Mouse (Mus musculus) kidney, postnatal 14 days (tissue): ENCODE data around the gene Gm13539.
"Not testable (repeated sequence)": the region's sequence is repeated elsewhere in the genome, so short reads cannot be mapped to it uniquely, and the experiment has no call there.

Experiments used
- DNase-seq: peaks from one replicate; pipeline ENCODE4 v3.0.0; 2022; ENCODE audit warnings: mixed read lengths

Gene Gm13539

DNA sequence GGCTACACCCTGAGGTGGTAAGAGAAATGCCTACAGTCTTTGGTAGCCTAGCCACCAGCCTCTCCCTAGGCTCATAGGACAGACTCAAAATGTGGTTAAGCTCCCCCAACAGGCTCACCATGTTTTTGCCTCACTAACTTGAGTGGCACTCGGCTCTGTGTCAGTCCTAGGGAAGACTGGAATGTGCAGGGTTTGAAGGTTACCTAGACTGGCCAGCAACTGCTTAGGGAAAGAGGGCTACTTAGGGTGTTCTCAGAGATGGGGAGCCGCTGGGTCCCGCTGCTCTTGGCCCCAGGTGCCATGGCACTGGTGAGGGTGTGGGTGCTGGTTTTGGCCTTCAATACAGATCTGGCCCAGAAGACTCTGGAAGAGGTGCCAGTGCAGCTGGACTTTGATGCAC is at the start of gene Gm13539:
Gm13539 (plus strand) TSS at position 301 of the 400 bp plus-strand sequence.
- no peak for DNase-seq

DNA sequence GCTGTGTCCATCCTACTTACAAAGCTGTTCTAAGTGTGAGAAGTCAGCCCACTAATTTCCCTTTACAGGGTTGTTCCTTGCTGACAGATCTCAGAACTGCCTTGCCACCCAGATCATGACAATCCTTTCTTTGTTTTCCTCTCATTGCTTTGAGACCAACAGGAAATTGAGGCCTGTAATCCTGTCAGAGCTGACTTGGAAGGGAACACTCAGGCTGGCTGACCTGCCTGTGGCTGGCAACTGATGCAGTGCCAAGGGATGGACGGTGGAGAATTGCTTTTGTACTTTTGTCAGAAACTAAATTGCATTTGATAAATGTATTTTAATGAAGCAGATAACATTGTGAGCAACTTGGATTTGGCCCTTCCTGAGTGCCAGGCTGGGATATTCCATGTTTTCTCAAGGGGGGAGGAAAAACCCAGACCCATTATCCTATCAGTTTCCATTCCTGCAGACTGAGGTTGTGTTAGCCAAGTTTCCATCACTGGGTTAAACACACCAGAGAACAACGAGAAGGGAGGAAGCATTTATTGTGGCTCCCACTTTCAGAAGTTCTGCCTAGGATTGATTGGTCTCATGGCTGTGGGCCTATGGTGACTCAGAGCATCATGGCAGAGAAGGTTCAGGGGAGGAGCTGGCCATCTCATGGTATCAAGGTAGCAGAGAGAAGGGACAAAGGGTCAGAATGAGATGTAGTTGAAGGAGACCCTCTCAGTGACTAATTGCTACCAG is 48.7 kb upstream of the Gm13539 start:
- DNase-seq, result no peak

DNA sequence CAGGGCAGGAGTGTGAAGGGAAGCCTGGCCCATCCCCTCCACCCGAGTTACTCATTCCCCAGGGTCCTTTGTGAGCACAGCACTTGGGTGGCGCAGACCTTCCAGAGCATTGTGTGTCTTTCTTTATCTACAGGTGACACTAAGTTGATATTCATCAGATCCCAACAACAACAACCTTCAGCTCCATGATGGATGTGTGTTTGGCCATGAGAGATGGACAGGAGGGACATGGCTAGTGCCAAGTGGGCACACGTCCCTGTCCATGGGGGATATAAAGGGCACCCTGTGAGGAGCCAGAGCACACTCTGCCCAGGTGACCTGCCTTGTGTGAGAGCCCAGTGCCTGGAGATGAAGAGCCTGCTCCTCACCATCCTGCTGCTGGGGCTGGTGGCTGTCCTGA is 45.3 kb upstream of the Gm13539 start, which contains the start of gene Obp2b:
Obp2b (plus strand) TSS at position 301 of the 400 bp plus-strand sequence.
- not testable (repeated sequence) for DNase-seq

DNA sequence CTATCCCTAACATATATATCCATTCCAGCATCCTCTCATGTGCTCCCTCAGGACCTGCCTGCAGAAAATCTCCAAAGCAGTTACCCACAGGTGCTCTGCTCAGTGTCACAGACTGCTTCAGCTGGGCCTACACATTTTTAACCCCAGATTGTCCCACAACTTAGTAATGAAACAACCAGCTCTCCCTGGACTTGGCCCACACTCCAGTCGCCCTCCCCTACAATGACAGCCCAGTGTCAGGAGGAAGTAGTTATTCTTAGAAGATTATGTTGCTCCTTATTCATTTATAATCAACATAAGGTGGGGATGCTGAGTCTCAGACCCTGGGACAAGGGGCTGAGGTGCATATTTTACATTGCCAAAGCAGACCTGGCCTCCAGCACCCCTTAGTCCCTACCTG is 40.4 kb upstream of the Gm13539 start:
- DNase-seq, result no peak

DNA sequence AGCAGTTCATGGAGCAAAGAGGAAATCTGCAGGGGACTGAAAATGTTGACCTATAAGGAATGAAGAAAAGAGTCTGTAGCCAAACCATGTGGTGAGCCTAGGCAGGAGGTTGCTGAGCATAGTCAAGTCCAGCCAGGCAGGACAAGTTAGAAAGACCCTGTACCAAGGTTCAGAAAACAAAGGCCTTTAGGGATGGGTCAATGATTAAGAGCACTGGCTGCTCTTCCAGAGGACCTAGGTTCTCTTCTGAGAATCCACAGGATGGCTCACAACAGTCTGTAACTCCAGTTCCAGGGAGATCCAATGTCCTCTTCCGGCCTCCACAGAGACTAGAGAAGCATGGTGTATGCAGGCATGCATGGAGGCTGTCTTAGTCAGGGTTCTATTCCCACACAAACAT is 27.9 kb upstream of the Gm13539 start:
- DNase-seq, result no peak

DNA sequence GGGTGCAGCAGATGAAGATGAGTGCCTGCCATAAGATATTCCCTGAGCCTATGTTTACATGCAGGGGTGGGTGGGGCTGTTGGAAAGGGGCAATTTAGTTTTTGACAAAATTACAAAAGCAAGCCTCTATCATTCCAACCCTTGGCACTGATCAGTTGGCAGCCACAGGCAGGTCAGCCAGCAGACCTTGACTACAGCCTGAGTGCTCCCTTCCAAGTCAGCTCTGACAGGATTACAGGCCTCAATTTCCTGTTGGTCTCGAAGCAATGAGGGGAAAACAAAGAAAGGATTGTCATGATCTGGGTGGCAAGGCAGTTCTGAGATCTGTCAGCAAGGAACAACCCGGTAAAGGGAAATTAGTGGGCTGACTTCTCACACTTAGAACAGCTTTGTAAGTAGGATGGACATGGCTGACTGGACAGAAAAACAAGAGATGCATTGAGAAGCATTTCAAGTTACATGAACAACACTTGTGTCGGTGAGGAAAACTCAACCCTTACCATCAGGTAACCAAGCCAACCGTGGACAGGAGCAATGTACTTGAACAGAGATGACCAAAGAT is 23.9 kb upstream of the Gm13539 start:
- DNase-seq, result no peak

DNA sequence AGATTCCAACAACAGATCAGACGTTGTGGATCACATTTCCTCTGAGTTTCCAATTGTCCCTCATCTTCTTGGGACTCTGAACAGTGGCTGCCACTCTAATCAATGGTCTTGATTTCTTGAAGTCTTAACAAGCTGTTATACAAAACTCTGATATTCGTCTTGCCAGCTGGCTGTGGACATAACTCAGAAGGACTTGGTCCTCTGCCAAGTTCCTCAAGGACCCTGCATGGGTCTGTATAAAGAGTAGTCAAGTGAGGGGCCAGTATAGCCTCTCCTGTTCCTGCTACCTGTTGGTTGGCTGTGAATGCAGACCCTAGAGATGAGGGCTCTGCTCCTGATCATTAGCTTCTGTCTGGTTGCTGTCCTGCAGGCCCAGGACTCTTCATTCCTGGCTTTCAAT is 16.8 kb upstream of the Gm13539 start, which contains the start of gene Lcn3:
Lcn3 (plus strand) TSS at position 301 of the 400 bp plus-strand sequence.
- no peak for DNase-seq

DNA sequence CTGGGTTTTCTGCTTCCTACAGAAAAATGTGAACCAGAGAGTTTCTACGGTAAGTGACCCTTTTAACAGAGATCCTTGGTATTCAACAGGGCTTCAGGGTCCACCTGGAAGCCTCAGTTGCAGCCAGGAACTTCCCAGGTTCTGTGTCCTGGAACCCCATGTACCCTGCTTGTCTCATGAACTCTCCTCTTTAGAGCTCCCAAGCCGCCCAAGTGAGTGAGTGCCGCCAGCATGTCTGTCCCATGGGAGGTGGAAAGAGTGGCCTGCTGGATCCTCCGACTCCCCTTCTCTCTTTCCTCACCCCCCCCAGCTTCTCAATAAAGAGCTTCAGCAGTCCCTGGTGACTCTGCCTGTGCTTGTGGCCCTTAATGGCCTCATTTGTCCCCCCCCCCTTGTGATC is 14.3 kb upstream of the Gm13539 start:
- DNase-seq, result no peak

DNA sequence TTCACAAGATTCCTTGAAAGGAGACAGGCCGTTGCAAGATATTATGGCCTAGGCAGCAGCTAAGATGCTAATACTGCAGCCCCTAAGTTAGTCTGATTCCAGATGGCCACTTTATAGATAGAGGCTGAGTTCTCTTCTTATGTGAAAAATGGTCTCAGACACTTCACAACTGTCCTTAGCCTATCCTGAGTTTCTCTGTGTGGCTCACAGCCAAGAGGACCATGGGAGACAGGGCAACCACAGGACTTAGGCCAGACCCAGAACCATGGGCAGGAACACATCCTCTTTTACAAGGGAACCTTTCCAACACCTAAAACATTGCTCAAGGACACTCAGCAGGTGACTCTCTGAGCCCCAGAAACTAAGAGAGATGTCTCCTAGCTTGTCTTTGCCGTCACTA is 8.6 kb upstream of the Gm13539 start:
- no peak for DNase-seq

DNA sequence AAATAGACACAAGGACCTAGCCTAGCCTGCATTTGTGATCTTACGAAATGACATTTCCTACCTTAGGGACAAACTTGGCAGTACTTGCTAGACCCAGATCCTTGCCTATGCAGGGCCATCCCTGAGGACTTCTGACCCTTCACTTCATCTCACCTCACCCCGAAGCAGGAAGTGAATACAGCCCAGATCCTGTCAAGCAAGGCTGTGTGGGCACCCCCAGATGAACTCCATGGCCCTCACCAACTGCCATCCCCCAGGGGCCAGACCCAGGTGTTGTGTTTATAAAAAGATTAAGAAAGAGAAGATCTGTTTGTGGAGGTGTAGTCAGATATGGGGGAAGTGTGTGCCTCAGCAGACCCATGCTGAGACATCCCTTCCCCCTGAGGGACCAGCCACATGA is 7.4 kb upstream of the Gm13539 start:
- no peak for DNase-seq

DNA sequence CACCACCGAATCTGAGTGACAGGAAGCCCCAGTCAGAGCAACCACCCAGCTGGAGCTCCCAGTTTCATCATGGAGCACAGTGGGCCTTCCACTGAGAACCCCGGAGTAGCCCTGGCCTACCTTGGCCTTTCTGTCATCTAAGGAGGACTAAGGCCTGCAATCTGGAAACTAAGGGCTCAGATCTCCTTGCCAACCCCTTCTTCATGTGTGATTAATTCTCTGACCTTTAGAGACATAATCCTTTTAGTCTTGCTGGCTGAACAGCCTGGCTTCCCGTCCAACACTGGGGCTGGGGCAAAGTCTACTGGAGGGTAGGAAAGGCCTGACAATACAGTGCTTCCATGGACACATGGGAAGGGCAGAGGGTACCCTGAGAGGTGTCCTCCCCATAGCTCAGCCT is 6.1 kb upstream of the Gm13539 start:
- DNase-seq, result no peak

DNA sequence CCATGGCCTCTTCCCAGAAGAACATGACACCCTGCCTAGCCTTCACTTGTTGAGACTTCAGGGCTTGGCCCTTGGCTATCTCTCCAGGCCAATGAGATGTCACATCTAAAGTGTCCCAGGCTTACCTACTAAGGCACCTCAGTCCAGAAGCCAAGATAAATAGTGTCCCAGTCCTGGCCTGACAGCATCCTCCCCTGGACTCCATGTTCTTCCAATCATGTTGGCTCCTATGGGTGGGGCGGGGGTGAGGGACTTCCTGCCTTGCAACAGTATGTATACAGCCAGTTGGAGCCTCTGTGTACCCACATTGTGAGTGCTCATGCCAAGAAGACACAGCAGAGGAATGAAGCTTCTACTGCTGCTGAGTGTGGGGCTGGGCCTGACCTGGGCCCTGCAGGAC is 5.3 kb upstream of the Gm13539 start, which contains the start of gene Lcn11:
Lcn11 (plus strand) TSS at position 301 of the 400 bp plus-strand sequence.
- DNase-seq, result no peak

DNA sequence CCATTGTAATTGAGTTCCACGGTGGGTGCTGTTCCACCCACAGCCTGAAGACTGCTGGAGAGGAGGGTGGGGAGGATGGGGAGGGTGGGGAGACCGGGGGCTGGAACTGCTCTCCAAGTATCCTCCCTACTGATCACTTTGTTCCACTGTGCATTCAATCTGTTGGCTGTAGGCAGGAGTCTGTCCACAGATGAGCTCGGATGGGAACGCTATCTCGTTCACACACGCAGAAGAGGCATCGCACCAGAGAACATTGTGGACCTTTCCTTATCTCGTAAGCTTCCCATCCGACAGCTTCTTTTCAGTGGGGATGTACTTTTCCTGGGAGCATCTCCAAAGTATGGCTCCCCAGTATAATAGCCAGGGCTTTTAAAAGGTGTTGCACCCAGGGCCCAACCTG is 3.0 kb upstream of the Gm13539 start:
- no peak for DNase-seq

DNA sequence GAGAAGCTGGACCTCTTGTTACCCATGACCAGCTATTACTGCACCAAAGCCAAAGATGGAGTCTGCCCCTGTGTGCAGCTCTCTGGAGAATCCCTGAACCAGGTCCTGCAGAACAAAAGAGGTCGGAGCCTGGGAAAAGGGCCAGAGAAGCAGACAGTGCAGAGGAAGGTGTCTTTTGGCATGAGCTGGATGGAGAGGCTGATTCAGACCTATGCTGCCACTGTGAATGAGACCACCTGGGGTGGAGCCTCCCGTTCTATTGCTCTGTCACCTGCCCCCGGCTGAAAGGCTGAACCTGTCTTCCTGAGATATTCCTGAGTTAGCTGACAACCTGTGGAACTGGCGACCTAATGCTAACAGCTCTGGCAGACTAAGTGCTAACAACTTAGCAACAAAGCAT is 1.1 kb upstream of the Gm13539 start:
- DNase-seq, result no peak

DNA sequence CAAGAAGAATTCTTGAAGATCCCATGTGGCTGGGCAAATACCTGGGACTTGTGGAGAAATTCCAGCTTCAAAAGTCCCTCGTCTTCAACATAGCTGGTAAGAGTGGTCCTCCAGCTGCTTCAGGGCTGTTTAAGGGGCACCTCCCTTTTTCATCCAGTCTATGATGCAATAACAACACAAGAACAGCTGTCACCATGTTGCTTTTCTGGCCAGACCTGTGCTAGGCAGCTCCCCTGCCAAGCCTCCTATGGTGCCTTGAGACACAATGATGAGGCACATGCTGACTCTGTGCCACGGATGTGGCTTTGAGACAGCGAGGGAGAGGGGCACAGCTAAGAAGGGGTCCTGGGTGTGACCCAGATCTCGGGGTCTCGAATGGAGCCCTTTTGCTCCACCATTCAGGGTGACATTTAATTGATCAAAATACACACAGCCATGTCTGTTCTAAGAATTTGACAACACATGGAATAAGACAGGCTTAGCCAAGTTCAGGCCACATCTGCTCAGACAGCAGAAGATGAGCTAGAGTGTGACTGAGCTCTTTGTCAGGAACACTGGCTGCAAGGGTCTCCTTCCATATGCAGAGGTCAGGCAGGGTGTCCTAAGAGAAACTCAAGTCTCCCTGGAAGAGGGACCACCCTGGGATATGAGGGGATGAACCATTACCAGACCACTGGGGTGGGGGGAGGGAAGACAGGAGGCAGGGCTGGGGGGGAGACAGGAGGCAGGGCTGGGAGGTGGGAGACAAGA is 3.7 kb downstream of the Gm13539 start:
- no peak for DNase-seq

DNA sequence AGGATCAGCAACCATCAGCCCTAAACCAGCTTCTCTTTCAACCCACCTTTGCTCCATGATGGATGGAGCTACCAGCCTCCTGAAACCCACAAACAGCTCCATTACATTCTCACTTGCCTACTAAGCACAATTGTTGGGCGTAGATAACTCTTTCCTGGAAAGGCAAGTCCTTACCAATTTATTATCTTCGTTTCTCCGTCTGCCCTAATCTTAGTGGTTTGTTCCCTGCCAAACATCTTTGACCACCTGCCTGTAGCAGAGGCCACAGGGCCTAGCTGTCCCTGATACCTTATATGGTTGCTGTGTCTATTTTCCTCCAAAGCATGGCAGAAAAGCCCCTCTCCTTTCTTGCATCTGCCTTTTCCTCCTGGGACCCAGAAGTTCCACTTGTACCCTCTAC is 7.0 kb downstream of the Gm13539 start:
- DNase-seq, result no peak

DNA sequence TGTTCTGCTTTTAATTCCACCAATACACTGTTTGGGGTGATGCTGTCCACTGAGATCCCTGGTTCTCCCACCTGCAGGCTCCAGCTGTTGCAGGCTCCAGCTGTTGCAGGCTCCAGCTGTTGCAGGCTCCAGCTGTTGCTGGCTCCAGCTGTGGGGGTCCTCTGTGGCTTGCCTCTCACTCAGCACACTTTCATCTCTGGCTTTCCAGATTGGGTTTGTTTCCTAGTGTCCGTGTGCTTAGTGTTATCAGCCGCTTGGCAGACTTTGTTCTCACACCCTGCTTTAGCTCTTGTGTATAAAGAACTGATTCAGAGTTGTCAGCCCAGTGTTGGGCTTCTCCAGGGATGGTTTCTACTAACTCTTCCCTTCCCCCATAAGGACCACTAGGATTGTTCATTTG is 15.6 kb downstream of the Gm13539 start:
- no peak for DNase-seq

DNA sequence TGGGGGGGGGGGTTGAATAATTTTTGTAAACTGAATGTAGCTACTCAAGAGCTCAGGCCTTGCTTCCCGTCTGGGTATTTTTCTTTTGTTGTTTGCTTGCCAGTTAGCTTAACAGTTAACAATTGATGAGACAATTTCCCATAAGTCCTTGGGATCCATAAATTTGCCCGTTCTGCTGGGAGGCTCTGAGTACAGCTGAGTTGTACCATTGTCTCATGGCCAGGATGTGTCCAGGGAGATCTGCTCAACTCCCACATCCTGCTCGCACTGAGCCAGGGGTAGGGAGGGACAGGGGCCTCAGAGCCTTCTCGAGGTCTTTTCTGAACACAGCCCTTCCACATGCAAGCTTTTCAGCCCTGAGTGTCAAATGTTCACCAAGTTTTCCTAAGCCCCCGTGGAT is 16.0 kb downstream of the Gm13539 start:
- no peak for DNase-seq

DNA sequence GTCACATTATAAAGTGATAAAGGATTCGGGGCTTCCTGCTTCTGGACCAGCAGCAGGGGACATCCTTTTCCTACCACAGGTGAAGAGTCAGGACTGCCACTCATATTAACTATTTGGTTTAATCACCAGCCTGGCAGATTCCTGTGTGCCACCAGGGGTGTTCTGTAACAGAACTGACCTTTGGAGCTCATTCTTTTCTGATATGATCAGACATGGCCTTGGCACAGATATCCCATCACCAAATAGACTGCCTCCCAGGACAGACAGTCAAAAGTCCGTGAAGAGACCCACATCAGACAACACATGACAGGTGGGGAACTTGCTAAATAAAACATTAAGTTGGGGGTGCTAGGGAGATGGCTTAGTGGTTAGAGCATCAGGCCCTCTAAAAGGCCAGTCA is 29.7 kb downstream of the Gm13539 start:
- DNase-seq, result no peak

DNA sequence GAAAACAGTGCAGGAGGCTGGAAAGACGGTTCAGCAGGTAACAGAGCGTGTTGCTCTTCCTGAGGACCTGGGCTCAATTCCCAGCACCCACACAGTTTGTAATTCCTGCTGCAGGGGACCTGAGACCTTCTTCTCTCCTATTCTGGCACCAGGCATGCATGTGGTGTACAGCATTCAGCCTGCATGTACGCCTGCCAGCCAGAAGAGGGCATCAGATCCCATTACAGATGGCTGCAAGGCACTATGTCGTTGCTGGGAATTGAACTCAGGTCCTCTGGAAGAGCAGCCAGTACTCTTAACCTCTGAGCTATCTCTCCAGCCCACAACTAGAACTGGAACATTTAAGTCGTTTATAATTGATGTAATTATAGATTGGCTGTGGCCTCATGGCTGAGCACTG is 31.3 kb downstream of the Gm13539 start:
- DNase-seq, result no peak

DNA sequence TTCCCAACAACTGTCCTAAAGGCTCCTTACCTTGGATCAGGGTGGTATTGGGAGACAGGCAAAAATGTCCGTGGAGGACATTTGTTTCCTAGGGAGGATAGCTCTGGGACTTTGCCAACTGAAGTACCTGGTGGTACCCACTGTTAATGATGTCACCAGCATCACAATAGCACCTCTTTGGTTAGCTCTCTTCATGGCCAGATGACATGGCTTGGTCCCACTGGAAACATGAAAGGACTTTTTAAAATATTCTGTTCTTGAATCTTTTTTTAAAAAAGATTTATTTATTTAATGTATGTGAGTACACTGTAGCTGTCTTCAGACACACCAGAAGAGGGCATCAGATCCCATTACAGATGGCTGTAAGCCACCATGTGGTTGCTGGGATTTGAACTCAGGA is 33.7 kb downstream of the Gm13539 start, which contains the start of gene Glt6d1:
Glt6d1 (minus strand) TSS at position 101 of the 400 bp plus-strand sequence.
- DNase-seq, result not testable (repeated sequence)

DNA sequence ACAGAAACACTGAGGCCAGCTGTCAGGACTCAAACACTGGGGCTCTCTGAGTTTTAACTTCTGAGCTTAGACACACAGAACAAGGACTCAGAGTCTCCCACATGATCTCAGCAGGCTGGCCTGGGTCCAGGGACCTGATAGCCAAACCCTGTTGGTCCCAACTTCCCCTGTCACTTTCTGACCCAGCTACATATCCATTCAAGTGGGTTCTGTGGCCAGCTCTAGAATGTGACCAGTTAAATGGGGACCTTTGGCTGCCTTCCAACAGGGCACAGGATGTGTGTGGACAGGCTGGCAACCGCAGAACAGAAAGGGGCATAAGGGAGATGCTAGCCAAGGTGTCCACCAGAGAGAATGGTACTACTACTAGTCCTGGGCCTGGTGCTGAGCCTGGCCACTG is 40.7 kb downstream of the Gm13539 start, which contains the start of gene Lcn9:
Lcn9 (plus strand) TSS at position 348 of the 400 bp plus-strand sequence.
- DNase-seq, result no peak

DNA sequence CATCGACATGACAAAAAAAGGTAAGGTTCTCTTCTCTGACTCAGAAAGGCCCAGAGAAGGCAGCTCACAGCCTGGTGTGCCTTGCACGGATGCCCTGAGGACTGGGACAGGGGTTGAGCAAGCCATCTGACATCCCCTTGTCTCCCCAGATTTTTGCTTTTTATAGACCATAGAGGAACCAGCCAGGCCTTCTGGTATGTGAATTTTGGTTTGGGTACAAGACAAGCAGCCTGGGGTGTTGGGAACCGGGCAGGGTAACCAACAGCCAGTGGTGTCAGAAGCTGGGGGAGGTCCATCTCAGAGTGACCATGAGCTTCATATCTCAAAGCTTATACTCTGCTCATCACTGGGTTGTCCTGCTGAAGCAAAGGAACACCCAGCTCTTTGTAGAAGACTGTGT is 42.7 kb downstream of the Gm13539 start:
- DNase-seq, result no peak
